Mouse (Mus musculus): ENCODE results near the gene Cx3cr1. TPM values are rescaled to one million over a fixed set of nuclear protein-coding genes. Genes with fewer than 3 reads are reported as not detected.
A peak's percentile ranks its signal among the peaks of the same experiment; 100 is the strongest.

Gene Cx3cr1
- total and polyA plus RNA-seq, 3 experiments = 1.2 to 4.4 (median 3.7) TPM

- peak overlapping the region; percentile 95 for H3K4me3 ChIP-seq
- 0 out of 2 replicates have a peak, but pooled peaks cover 2% of the 10 kb centered on the region for H3K79me2 ChIP-seq (replicated peaks; ENCODE audit: control insufficient read depth, insufficient read depth, low read length)
- H3K9ac ChIP-seq (ENCODE audit: low read depth, low read length) = peak overlapping the region; percentile 99
- no peaks in the 10 kb centered on the region for H3K27me3 ChIP-seq (ENCODE audit: control insufficient read depth, insufficient read depth, low read length)
- intact Hi-C loops (cut with DNase I) = loop anchor here (1.0 kb wide), 1 partner anchor 19 kb away; no protein-coding TSS in a partner anchor
- H3K36me3 ChIP-seq (ENCODE audit: control insufficient read depth, insufficient read depth, low read length) = peaks cover 3% of the 10 kb centered on the region; the same call in 1 of the 2 replicates
- H3K27ac ChIP-seq = peak overlapping the region; percentile 99
- no peak for TF ChIP-seq POLR2A (IDR thresholded peaks at IDR 0.05; ENCODE audit: insufficient read depth, low read depth, low read length)
- no peak for TF ChIP-seq CTCF (IDR thresholded peaks at IDR 0.05)
- no peak for TF ChIP-seq EP300 (IDR thresholded peaks at IDR 0.05; ENCODE audit: insufficient read depth, low read depth, low read length)
- peak; percentile 75 for DNase-seq
- under 1% methylated on average over 48 of the region's 48 CpGs for WGBS
- peaks cover 33% of the 10 kb centered on the region for H3K4me1 ChIP-seq (ENCODE audit: control insufficient read depth, insufficient read depth, low read length)
Measured at GRCm38 (mm10) chr9:119982956-119983551, 86.6 kb downstream of the Cx3cr1 start.

- H3K9ac ChIP-seq (ENCODE audit: low read depth, low read length) = peak overlapping the region; percentile 99
- H3K4me3 ChIP-seq = peak overlapping the region; percentile 95
- peak overlapping the region; percentile 99 for H3K27ac ChIP-seq
- 1% methylated on average over 11 of the region's 11 CpGs for WGBS
- TF ChIP-seq EP300 (IDR thresholded peaks at IDR 0.05; ENCODE audit: insufficient read depth, low read depth, low read length) (peak; percentile 48; the same call in 1 of the 2 replicates), CTCF (IDR thresholded peaks at IDR 0.05) (peak; percentile 59), POLR2A (IDR thresholded peaks at IDR 0.05; ENCODE audit: insufficient read depth, low read depth, low read length) (peak; percentile 28; the same call in 1 of the 2 replicates)
- H3K4me1 ChIP-seq (ENCODE audit: control insufficient read depth, insufficient read depth, low read length) = peaks cover 38% of the 10 kb centered on the region
- H3K79me2 ChIP-seq (replicated peaks; ENCODE audit: control insufficient read depth, insufficient read depth, low read length) = 0 out of 2 replicates have a peak, but pooled peaks cover 2% of the 10 kb centered on the region
- peak; percentile 75 to 83 for DNase-seq
- intact Hi-C loops (cut with DNase I) = no loop called here
- no peaks in the 10 kb centered on the region for H3K27me3 ChIP-seq (ENCODE audit: control insufficient read depth, insufficient read depth, low read length)
- H3K36me3 ChIP-seq (ENCODE audit: control insufficient read depth, insufficient read depth, low read length) = peaks cover 3% of the 10 kb centered on the region; the same call in 1 of the 2 replicates
Measured at GRCm38 (mm10) chr9:119982241-119982811, 87.4 kb downstream of the Cx3cr1 start.

DNA sequence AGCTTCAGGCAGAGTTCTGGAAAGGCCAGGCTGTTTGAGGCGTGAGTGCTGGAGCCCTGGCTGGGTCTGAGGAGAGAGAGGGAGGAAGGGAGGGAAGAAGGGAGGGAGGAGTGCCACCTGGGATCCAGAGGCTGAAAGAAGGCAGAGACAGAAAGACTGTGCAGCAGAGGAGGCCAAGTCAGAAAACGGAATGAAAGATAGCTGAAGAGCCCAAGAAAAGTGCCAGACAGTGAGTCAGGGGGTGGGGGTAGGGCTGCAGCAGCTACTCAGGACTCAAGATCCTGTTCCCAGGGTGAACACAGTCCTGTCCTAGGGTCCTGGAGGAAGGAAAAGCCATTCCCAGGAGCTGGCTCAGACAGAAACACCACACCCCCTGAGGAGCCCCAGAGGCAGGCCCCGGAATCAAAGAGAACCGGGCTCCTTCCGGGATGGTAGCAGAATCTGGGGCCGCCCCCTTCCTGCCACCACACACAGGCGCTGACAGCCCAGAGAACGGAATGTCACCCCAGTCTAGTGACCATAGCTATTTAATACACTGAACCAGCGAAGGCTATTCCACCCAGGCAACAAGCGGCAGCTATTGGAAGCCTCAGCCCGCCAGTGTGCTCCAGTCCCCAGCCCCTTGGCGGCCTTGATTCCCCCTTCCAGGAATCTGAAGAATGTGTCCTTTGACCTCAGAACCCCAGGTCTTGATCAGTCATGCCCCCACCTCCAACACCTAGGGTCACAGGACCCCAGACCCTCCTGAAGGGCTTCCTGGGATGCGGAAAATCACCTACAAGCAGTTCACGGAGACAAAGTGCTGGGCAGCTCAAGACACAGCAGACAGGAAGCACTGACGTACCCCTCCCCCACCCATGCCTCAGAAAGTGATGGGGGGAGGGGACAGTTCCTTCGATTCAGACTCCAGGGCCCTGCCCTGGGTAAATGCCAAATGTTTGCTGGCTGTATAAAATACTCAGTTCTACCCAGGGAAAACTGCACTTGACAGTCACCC, 88.2 kb downstream of the Cx3cr1 start:
- WGBS = under 1% methylated on average over 16 of the region's 16 CpGs
- peak overlapping the region; percentile 95 for H3K4me3 ChIP-seq
- no peaks in the 10 kb centered on the region for H3K27me3 ChIP-seq (ENCODE audit: control insufficient read depth, insufficient read depth, low read length)
- peak; percentile 83 to 90 for DNase-seq
- peaks cover 3% of the 10 kb centered on the region; the same call in 1 of the 2 replicates for H3K36me3 ChIP-seq (ENCODE audit: control insufficient read depth, insufficient read depth, low read length)
- peak overlapping the region; percentile 99 for H3K27ac ChIP-seq
- TF ChIP-seq CTCF (IDR thresholded peaks at IDR 0.05) = peak; percentile 36
- peak; percentile 83; the same call in 1 of the 2 replicates for TF ChIP-seq EP300 (IDR thresholded peaks at IDR 0.05; ENCODE audit: insufficient read depth, low read depth, low read length)
- TF ChIP-seq POLR2A (IDR thresholded peaks at IDR 0.05; ENCODE audit: insufficient read depth, low read depth, low read length) = peak; percentile 61
- H3K9ac ChIP-seq (ENCODE audit: low read depth, low read length) = peak overlapping the region; percentile 99
- peaks cover 45% of the 10 kb centered on the region for H3K4me1 ChIP-seq (ENCODE audit: control insufficient read depth, insufficient read depth, low read length)
- H3K79me2 ChIP-seq (replicated peaks; ENCODE audit: control insufficient read depth, insufficient read depth, low read length) = 0 out of 2 replicates have a peak, but pooled peaks cover 2% of the 10 kb centered on the region
- intact Hi-C loops (cut with DNase I) = loop anchor here (1.0 kb wide), 1 partner anchor 30 kb away; no protein-coding TSS in a partner anchor

GRCm38 (mm10) chr9:119980770-119981182, 88.9 kb downstream of the Cx3cr1 start:
- WGBS = under 1% methylated on average over 4 of the region's 4 CpGs
- Histone ChIP-seq H3K4me1 (ENCODE audit: control insufficient read depth, insufficient read depth, low read length) (peaks cover 45% of the 10 kb centered on the region), H3K79me2 (replicated peaks; ENCODE audit: control insufficient read depth, insufficient read depth, low read length) (0 out of 2 replicates have a peak, but pooled peaks cover 2% of the 10 kb centered on the region), H3K4me3 (peak overlapping the region; percentile 95), H3K9ac (ENCODE audit: low read depth, low read length) (peak overlapping the region; percentile 37), H3K27me3 (ENCODE audit: control insufficient read depth, insufficient read depth, low read length) (no peaks in the 10 kb centered on the region), H3K27ac (peak overlapping the region; percentile 99), H3K36me3 (ENCODE audit: control insufficient read depth, insufficient read depth, low read length) (peaks cover 3% of the 10 kb centered on the region; the same call in 1 of the 2 replicates)
- intact Hi-C loops (cut with DNase I) = loop anchor here (1.0 kb wide), 1 partner anchor 31 kb away; no protein-coding TSS in a partner anchor
- no peak for DNase-seq
- TF ChIP-seq CTCF (IDR thresholded peaks at IDR 0.05) = no peak
- TF ChIP-seq POLR2A (IDR thresholded peaks at IDR 0.05; ENCODE audit: insufficient read depth, low read depth, low read length) = no peak
- TF ChIP-seq EP300 (IDR thresholded peaks at IDR 0.05; ENCODE audit: insufficient read depth, low read depth, low read length) = no peak

DNA sequence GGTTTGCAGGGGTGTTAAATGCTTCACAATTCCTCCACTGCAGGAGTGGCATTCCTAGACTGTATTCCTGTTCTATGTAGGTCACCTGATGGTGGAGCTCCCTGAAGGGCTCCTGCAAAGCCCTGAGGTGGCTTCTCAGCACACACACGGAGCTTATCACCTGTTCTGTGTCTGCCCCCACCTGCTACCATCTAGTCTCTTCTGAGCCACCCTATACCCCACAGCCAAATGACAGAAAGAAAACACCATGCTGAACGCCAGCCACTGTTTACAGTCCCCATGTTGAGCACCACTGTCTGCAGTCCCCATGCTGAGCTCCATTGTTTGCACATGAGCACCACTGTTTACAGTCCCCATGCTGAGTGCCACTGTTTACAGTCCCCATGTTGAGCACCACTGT, 89.9 kb downstream of the Cx3cr1 start:
- peaks cover 3% of the 10 kb centered on the region; the same call in 1 of the 2 replicates for H3K36me3 ChIP-seq (ENCODE audit: control insufficient read depth, insufficient read depth, low read length)
- 0 out of 2 replicates have a peak, but pooled peaks cover 2% of the 10 kb centered on the region for H3K79me2 ChIP-seq (replicated peaks; ENCODE audit: control insufficient read depth, insufficient read depth, low read length)
- no peak overlapping the region for H3K9ac ChIP-seq (ENCODE audit: low read depth, low read length)
- intact Hi-C loops (cut with DNase I) = no loop called here
- 75% methylated on average over 2 of the region's 2 CpGs for WGBS
- H3K27ac ChIP-seq = no peak overlapping the region; the same call in 1 of the 2 replicates
- H3K4me3 ChIP-seq = no peak overlapping the region
- no peaks in the 10 kb centered on the region for H3K27me3 ChIP-seq (ENCODE audit: control insufficient read depth, insufficient read depth, low read length)
- peaks cover 45% of the 10 kb centered on the region for H3K4me1 ChIP-seq (ENCODE audit: control insufficient read depth, insufficient read depth, low read length)
- DNase-seq = no peak
- TF ChIP-seq EP300 (IDR thresholded peaks at IDR 0.05; ENCODE audit: insufficient read depth, low read depth, low read length) = no peak
- no peak for TF ChIP-seq POLR2A (IDR thresholded peaks at IDR 0.05; ENCODE audit: insufficient read depth, low read depth, low read length)
- TF ChIP-seq CTCF (IDR thresholded peaks at IDR 0.05) = no peak
